In the genomic region with DNA sequence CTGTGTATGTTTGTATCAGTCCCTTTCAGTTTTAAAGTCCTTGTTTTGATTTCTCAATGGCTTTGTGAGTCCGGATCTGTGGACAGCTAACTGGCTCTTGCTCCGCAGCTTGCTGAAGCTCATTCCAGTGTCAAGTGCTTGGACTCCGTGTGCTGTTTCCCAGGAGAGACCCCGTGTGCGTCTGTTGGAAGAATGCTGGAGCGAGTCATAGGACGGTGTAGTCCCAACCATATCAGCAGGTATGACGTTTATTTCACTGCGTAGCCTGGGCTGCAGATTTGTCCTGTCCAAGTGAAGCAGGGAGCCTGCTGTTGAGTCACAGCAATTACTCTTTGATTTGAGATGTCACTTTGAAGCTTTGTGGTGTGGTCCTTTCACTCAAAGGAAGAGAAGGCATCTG, we compare ENCODE assay signal across 20 mouse cellular contexts.
"Had no signal": no experiment of that assay in that cellular context is flagged by ENCODE, and none has a peak within 500 bp of the region (broad histone marks: within the 10 kb centered on the region; RNA-seq: fewer than 3 reads in every experiment).

No protein-coding gene starts in this region.

- H3K9ac ChIP-seq: limb, embryonic 12.5 days; limb, embryonic 15.5 days; liver, embryonic 14.5 days; liver, postnatal 0 days; lung, embryonic 14.5 days; midbrain, embryonic 12.5 days; midbrain, embryonic 15.5 days; neural tube, embryonic 12.5 days had no signal

- H3K9me3 ChIP-seq: limb, embryonic 12.5 days; limb, embryonic 15.5 days; midbrain, embryonic 12.5 days; midbrain, embryonic 15.5 days; neural tube, embryonic 12.5 days had no signal

- H3K36me3 ChIP-seq: neural tube, embryonic 12.5 days had no signal

- H3K27ac ChIP-seq: kidney, postnatal 0 days; layer of hippocampus, adult 2 months; left cerebral cortex, adult 2 months; limb, embryonic 12.5 days; limb, embryonic 15.5 days; liver, embryonic 14.5 days; macrophage; midbrain, embryonic 12.5 days; midbrain, embryonic 15.5 days; neural tube, embryonic 12.5 days had no signal

- H3K4me2 ChIP-seq: limb, embryonic 12.5 days; limb, embryonic 15.5 days; liver, embryonic 11.5 days; lung, embryonic 14.5 days; midbrain, embryonic 12.5 days; midbrain, embryonic 15.5 days; neural tube, embryonic 12.5 days had no signal

- H3K4me3 ChIP-seq: layer of hippocampus, adult 2 months; left cerebral cortex, adult 2 months; limb, embryonic 12.5 days; limb, embryonic 15.5 days; midbrain, embryonic 12.5 days; midbrain, embryonic 15.5 days; neural tube, embryonic 12.5 days had no signal

- H3K27me3 ChIP-seq: limb, embryonic 12.5 days; limb, embryonic 15.5 days; midbrain, embryonic 12.5 days; midbrain, embryonic 15.5 days; neural tube, embryonic 12.5 days had no signal

- H3K4me1 ChIP-seq: limb, embryonic 12.5 days; limb, embryonic 15.5 days; midbrain, embryonic 12.5 days; midbrain, embryonic 15.5 days; neural tube, embryonic 12.5 days had no signal

- DNase-seq: kidney, postnatal 25 days; layer of hippocampus, adult 9-11 months; left cerebral cortex, postnatal 4 days; liver, postnatal 0 days; lung, embryonic 14.5 days; retina, postnatal 1 day; thymus, adult 18-20 months; thymus, postnatal 36 days had no signal

- ATAC-seq: liver, postnatal 0 days; lung, postnatal 0 days; midbrain, embryonic 15.5 days had no signal
